Mouse (Mus musculus) 3134 (cell line): ENCODE measurements around the gene Dlx4.

Experiments used
- DNase-seq: peaks from one replicate; pipeline ENCODE4 v3.0.0-alpha.2; 2011; ENCODE audit warnings: low spot score; ENCODE audit not compliant: insufficient read length; ENCODE audit errors: extremely low read depth

Dlx4 gene

DNA sequence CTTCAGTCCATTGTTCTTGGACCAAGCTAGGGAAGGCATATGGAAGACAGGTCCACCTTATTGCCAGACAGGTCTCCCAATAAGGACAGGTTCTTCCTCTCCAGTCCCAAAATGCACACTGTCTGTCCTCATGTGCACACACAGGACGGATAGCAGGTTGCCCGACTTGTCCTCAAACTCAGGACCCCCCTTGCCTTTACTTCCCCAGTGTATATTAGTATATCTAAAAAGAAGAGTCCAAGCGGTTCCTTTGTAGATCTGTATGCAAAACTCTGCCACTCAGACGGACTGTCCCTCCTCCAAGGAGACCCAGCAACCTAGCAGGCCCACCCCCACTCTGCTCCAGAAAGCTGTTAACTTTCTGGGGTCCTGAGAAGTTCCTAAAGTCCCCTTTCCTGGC, 2.4 kb downstream of the Dlx4 start:
- DNase-seq, result no peak

DNA sequence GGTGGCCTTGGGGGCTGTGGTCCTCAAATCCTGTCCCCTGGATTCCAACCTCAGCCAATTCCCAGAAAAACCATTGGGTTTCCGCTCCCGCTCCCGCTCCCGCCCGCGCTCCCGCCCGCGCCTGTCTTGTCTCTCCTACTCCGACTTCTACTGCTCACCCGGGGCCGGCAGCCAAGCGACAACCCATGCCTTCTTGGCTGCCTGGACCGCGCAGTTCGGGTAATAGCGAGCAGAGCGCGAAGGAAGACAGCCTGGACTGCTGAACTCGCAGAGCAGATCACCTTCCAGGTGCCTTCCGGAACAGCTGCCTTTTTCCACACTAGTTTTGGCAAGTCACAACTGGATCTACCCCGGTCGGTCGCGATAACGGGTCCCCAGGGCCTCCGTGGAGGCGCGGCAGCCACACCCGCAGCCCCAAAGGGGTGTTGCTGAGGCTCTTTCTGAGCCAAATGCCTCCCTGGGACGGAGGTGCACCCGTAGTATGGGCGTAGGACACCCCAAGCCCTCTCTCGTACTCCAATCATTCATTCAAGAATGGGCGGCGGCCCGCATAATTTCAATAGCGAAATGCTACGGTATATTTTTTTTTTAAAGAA, 3.0 kb downstream of the Dlx4 start:
- DNase-seq, result no peak

DNA sequence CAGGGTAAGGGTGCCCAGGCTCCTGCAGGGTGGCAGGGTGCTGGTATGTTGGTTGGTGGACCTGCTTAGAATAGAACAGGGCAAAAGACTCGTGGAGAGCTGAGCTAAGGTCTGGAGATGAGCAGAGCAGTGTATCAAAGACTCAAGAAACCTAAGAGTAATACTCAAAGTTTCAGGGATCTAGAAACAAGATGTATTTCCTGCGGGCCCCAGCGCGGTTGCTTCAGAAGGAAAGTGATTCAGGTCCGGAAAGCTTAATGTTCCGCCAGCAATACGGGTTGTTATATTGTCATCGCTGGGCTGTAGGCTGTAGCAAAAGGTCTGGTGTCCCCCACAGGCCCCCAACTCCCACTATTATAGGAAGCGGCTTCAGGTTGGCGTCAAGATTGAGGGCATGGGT, 3.8 kb downstream of the Dlx4 start:
- no peak for DNase-seq

DNA sequence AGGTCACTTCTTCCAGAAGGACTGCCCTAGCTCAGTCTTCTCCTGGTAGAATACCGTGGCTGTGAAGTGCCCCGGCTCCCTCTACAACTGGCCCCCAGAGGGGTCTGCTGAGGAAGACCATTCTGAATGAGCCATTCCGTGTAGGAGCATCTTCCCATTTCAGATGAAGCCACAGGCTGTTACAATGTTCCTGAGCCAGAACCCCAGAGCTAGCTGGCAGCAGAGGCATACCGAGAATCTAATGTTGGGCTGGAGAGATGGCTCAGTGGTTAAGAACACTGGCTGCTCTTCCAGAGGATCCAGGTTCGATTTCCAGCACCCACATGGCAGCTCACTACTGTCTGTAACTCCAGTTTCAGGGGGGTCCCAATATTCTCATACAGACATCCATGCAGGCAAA, 6.2 kb downstream of the Dlx4 start:
- no peak for DNase-seq

DNA sequence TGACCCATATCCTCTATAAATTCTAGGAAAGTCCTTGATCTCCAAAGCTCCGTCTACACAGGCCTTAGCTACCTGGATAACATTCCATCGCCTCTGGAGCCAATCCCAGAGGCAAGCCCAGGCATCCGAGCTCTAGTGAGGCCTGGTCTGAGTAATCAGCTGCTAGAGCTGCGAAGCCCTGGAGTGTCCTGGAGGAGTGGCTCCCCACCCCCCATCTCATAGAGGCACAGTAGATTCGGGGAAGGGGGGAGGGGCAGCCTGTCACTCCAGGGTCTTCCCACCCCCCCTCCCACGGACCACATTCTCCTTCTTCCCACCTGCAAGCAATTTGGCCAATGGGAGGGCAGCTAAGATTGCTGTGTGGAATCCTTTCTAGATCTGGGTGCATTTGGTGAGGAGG, 8.8 kb downstream of the Dlx4 start:
- no peak for DNase-seq

DNA sequence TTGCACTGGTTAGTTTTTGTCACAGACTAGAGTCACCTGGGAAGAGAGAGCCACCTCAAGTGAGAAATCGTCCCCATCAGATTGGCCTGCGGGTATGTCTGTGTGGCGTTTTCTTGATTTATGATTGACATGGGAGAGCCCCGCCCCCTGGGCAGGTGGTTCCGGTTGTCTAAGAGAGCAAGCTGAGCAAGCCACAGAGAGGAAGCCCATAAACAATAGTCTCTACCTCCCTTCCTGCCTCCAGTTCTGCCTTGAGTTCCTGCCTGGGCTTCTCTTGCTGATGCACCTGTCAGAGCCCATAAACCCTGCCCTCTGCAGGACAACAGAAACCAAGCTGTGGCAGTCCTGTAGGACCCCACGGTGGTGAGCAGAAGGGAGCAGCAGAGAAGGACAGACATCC, 12.7 kb downstream of the Dlx4 start:
- no peak for DNase-seq

DNA sequence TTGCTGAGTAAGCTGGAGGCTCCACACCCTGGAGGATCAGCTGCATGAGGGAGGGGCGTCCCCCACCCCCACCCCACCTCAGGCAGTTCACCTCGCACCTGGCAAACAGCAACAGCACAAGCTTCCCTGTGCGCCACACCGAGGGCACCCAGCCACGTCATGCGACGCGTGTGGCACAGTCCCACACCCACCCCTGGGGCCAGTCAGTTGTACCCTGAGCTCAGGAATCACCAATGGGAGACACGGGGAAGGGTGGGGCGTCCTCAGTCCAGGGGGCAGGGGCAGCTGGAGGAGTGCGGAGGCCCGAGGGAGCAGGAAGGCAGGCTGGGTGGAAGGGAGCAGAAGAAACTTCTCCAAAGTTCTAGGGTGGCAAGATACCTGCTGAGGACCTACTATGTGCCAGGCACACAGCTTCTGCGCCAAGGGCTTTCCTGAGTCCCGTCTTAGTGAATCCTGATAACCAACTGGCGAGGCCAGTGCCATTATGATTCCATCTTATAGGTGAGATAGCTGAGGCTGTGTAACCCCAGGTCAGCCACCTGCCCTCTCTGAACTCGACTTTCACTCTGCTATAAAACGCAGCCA, 15.3 kb downstream of the Dlx4 start:
- DNase-seq, result peak; percentile 56

DNA sequence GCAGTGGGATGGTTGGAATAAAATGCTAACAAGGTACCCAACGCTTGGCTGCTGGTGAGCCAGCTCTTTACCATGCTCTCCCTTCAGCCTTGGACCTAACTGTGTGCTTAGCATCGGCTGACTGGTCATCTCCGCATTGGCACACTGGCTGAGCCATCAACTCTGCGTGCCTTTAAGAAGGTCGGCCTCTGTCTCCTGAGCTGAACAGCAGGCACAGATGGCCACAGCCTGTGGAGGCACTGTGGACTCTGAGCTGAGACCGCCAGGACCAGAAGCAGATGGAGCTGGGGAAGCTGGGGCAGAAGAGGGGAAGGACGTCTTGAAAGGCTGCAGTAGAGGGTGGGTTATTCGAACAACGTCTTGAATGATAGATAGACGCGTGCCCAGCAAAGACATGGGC, 17.7 kb downstream of the Dlx4 start:
- no peak for DNase-seq

DNA sequence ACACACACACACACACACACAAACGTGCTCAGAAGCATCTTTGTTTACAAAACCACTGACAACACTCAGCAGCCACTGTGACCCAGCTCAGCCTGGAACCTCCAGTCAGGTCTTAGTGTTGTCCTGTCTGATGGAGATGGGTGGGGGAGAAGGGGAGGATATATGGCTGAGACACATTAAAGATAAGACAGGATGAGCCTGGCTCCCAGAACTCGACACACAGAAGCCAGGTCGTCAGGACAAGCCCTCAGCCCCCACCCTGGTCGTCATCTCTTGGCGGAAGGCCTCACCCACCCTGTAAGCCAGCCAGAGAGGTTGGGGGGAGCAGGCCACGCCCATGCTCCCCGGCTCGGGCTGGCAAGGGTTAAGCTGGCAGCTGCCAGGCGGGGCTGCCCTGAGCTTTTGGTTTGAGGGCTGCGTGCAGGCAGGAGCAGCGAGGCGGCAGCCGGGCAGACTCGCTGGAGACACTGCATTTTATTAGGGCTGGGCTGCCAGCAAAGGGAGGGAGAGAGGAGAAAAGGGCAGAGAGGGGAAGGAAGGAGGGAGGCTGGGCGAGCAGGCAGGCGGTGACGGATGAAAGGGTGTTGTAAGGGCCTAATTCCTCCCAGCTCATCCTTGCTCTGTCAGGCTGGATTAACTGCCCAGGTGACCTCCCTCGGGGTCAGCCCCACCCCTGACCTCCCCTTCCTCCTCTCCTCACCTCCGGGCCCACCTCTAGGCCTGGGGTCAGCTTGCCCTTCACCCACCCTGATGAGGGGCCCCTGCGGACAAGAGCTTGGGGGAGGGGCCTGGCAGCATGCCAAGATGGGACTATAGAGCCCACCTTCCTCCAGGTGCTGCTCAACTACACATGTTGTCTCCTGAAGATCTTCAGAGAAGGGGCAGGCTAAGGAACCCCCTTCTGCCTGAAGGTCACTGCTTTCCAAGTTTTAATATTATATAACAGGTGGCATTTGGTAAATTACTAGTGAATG, 19.5 kb downstream of the Dlx4 start:
- peak; percentile 83 for DNase-seq

DNA sequence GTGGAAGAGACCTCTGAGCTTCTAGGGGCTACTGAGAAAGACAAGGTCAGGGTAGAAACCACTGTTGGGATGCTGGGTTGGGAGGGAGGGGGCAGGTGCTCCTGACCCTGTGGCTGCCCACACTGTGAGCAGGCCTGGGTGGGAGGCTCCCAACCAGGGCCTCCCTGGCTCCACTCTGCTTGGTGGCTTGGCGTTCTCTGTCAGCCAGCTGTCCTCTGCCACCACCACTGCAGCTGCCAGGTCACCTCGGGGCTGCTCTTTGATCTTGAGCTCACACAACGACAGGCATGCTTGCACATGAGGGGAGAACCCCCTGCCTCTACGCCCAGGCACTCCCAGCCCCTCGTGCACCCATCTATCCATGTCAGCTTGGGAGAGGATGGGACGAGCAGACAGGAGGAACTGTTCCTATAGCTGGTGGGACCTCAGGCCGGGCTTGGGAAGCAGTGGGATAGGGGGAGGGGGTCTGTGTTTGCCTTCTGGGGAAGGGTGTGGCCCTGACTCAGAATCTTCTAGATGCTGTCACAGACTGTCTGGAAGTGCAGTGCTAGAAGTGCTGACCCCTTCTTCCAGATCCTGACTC, 20.6 kb downstream of the Dlx4 start:
- peak; percentile 69 for DNase-seq

DNA sequence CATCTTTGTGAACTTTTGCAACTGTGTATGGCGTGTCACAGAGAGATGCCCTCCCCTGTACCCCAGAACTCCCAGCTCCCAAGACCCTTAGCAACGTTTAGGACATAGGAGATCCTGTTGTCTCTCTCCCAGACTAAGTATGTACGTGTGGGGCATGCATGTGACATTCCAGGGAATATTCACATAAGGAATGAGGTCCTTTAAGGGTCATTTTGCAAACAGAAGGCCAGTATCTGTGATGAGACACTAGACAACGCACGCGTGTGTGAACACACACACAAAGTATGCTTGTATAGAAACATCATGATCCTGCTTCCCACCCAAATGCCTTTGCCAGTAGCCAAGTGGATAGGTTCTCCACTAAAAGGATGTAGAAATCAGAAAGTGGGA, 24.0 kb downstream of the Dlx4 start:
- no peak for DNase-seq

DNA sequence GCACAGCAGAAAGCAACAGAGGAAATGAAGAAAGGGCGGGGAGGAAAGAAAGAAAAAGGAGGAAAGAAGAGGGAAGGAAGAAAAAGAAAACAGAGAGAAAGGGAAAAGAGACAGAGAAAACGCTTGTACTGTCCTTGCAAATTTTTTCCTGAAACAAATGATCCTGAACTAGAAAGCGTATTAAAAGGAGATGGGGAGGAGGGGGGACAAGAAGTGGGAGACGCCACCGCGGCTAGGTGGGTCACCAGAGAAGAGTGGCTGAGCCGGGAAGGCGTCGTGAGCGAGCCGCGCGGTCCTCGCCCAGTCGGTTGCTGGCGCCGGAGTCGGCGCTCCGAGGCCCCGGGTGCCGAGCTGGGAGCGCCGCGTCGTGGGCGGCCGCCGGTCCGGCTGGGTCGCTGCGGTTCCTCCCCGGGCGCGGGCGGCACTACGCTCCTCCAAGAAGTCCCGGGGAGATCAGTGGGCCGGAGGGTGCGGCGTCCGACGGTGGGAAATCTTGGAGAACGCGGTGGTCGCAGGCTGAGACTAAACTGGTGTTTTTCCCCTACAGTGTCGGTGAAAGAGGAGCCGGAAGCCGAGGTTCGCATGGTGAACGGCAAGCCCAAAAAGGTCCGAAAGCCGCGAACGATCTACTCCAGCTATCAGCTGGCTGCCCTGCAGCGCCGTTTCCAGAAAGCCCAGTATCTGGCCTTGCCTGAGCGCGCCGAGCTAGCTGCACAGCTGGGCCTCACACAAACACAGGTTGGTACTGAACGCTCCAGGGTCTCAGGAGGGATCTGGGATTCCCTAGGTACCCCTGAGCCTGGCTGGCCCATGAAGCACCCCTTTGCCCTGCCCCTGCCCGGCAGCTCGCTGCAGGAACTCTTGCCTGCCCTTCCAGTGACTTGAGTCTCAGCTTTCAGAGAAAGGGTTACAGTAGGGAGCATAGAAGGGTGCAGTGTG, 24.6 kb downstream of the Dlx4 start:
- no peak for DNase-seq

DNA sequence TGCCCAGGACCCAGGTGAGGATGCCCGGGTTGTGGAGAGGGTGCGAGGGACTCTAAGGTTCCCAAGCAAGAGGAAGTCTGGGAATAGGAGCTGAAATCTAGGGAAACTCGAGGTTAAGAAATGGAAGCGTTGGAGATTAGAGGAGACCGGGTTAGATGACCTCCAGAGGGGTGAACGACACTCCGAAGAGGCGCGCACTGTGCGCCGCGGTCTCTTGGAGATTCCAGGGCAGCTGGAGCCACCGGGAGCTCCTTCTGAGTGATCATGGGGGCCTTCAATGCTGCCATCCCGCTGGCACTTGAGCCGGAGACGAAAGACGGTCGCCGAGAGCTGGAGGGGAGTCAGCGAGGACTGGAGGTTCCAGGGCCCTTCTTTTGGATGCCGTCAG, 25.4 kb downstream of the Dlx4 start:
- DNase-seq, result no peak

DNA sequence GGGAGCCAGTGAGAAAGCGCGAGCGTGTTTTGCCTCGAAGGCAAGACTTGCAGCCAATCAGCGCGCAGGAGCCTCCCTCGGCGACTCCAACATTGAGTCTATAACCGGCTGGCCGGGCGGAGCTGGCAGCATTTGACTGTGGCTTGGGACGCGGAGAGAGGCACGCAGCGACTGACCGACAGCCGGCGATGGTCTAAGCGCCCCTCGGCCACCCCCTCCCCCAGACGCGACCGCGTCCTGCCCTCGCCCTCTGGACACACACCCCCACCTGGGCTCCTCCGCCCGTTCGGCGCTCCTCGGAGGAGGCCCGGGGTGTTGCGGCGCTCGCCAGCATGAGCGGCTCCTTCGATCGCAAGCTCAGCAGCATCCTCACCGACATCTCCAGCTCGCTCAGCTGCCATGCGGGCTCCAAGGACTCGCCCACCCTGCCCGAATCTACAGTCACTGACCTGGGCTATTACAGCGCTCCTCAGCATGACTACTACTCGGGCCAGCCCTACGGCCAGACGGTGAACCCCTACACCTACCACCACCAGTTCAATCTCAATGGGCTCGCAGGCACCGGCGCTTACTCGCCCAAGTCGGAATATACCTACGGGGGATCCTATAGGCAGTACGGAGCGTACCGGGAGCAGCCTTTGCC, 26.0 kb downstream of the Dlx4 start, which contains the start of gene Dlx3:
Dlx3 (plus strand) TSS at position 130 of the 643 bp plus-strand sequence.
- DNase-seq, result no peak

DNA sequence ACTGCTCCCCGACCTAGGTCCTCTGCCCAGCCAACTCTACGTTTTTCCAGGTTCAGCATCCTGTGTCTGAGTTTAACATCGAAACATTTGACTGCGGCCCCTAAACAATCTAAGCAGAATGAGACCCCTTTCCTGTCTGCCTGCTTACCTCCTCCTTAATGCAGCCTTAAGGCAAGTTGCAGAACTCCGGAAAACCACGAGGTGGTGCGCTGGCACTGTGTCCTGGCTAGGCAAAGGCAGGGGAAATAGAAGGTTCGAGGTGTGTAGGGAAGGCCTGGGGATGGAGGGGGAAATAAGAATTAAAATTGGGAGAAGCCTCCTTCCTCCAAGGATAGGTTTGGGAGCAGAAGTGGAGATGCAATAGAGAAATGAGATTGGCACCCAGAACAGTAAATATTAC, 27.6 kb downstream of the Dlx4 start:
- DNase-seq, result peak; percentile 41

DNA sequence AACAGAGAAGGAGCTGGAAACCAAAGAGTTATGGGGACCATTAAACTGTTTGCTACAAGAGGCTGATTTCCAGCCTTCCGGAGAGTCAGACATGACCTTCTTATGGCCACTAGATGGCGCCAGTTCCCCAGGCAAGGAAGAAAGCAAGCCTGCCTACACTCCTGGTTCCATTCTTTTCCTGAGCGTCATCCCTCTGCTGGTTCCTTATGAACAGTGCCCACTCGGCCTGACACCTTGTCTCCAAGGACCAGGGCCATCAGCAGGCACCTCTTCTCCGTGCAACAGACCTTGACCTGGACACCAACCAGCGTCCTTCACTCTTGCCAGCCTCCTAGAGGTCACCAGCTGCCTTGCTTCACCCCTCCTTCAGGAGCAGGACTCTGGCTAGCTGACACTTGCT, 29.0 kb downstream of the Dlx4 start:
- peak; percentile 73 for DNase-seq

DNA sequence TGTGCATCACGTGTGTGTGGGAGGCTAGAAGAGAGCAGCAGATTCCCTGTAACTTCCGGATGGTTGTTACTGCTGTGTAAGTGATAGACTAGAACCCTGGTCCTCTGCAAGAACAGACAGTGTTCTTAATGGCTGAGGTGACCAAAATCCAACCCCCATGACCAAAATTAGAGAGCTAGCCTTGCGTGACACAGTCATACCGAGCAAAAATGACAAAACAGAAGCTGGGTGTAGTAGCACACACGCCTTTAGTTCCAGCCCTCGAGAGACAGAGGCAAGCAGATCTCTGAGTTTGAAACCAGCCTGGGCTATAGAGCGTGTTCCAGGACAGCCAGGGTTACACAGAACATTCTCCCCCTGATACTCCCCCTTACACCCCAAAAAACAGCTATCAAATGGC, 36.0 kb downstream of the Dlx4 start:
- no peak for DNase-seq

DNA sequence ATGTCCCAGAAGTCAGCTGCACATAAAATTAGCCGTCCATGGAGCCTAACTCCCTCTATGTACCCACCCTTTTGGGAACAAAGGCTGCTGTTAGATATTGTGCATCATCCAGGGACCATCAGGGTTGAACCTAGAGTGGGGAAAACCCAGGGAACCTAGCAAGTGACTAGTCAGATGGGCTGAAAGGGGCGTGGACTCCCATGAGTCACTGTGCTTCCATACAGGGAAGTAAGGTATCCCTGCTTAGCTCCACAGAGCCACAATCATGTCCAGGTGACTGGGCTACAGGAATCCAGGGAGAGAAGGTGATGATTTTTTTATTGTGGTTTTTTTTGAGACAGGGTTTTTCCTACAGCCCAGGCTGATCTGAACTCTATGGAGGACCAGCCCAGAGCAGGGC, 37.1 kb downstream of the Dlx4 start:
- DNase-seq, result no peak

DNA sequence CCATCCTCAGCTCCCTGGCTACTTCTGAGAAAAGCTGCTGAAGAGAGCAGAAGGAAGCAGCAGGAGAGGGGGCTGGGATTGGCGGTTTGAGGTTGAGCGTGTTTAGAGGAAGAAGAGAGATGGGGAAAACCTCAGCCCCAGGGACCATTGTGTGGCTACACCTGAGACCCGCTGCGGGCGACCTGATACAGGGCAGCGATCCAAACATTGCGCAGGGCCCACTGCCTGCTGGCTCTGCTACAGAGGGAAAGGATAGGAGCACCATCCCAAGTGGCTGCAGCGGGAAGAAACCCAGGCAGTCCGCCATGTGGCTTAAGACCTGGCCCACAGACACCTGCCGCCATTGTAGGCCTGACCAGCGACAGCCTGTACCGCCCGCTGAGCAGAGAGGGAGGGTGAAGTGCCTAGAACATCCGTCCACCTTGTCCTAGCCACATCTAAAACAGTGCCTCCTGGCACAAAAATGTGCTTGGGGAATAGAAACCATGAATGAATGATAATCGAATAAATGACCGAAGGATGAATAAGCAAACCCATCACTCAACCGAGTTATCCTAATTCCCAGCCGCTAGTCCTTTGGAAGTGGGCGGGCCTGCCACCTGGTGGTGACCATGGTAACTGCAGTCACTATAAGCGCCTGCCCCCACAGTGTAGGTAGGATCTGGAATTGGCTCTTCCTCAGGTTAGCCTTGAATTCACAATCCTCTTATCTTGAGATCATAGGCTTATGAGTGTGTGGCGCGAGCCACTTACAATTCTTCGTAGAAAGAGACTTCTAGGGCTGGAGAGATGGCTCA, 39.4 kb downstream of the Dlx4 start:
- DNase-seq, result peak; percentile 71
